Mouse (Mus musculus) hindbrain, postnatal 0 days (tissue): ENCODE results near the gene Fsd1l. TPM values are rescaled to one million over a fixed set of nuclear protein-coding genes. Genes with fewer than 3 reads are reported as not detected.

Source experiments
- ATAC-seq: fragments of 200-750 bp; cut with Nextera tagmentation; 2 replicates; pipeline ENCODE4 v1.8.0; 2017; ENCODE audit warnings: mild to moderate bottlenecking, moderate TSS enrichment, moderate library complexity
- DNase-seq: peaks from one replicate; pipeline ENCODE4 v3.0.0-alpha.2; 2015; ENCODE audit warnings: low spot score
- H3K27ac ChIP-seq: fragments of 300-500 bp; sonication (generic); 2 replicates; pipeline ENCODE4 v1.5.1; 2014; ENCODE audit warnings: mild to moderate bottlenecking
- H3K27me3 ChIP-seq: fragments of 300-500 bp; sonication (generic); 2 replicates; pipeline ENCODE4 v1.6.1; 2014; ENCODE audit warnings: low read length, mixed read lengths; ENCODE audit not compliant: insufficient read depth
- H3K36me3 ChIP-seq: fragments of 300-500 bp; sonication (generic); 2 replicates; pipeline ENCODE4 v1.6.1; 2014; ENCODE audit warnings: low read length, mixed read lengths; ENCODE audit not compliant: insufficient read depth
- H3K4me1 ChIP-seq: fragments of 300-500 bp; sonication (generic); 2 replicates; pipeline ENCODE4 v1.6.1; 2014; ENCODE audit warnings: antibody characterized with exemption, low read length, mixed read lengths; ENCODE audit not compliant: insufficient read depth
- H3K4me2 ChIP-seq: fragments of 300-500 bp; sonication (generic); 2 replicates; pipeline ENCODE4 v1.6.1; 2014; ENCODE audit warnings: low read depth, mild to moderate bottlenecking, low read length, moderate library complexity, mixed read lengths
- H3K4me3 ChIP-seq: fragments of 300-500 bp; sonication (generic); 2 replicates; pipeline ENCODE4 v1.5.1; 2014; ENCODE audit warnings: low read length
- H3K9ac ChIP-seq: fragments of 300-500 bp; sonication (generic); replicated peaks from 2 replicates; pipeline ENCODE4 v1.6.1; 2014; ENCODE audit warnings: mild to moderate bottlenecking, low read length, moderate library complexity, mixed read lengths
- H3K9me3 ChIP-seq: fragments of 300-500 bp; sonication (generic); 2 replicates; pipeline ENCODE4 v1.6.1; 2016; ENCODE audit warnings: low read length, mixed read lengths
- CTCF ChIP-seq: IDR thresholded peaks from 2 replicates; pipeline ENCODE4 v1.5.1; 2016; ENCODE audit warnings: antibody characterized with exemption, control low read depth, low read depth
- WGBS: fragments of 180-500 bp; shearing (Covaris S2); extraction: QIAGEN DNeasy Blood & Tissue Kit; methylation state at CpG from one replicate; pipeline ENCODE4 v1.1.7; 2014; 5-methylcytosine and 5-hydroxymethylcytosine counted together
- polyA plus RNA-seq: library from polyadenylated mRNA; unstranded; fragments of >200 nt; fragmentation: Nextera tagmentation; extraction: Ambion mirVana; gene quantifications from 2 replicates; pipeline ENCODE4 v1.2.1, GENCODE M21; 2015
- total RNA-seq: library from RNA; depleted of rRNA; stranded (reverse); fragments of >200 nt; gene quantifications from 2 replicates; pipeline ENCODE4 v1.2.3, GENCODE M21; 2014

The Fsd1l gene
- total and polyA plus RNA-seq, 2 experiments from 2014 or later, result 21.4 to 22.1 TPM

GRCm38 (mm10) chr4:53614576-53615225 lies 16.6 kb upstream of the Fsd1l start:
- no peak for DNase-seq
- H3K4me1 ChIP-seq, result no peaks in the 10 kb centered on the region
- H3K27ac ChIP-seq, result no peak overlapping the region
- ATAC-seq, result no peak
- no peak overlapping the region for H3K9ac ChIP-seq
- no peak overlapping the region for H3K4me3 ChIP-seq
- 85% methylated on average over 5 of the region's 5 CpGs for WGBS
- TF ChIP-seq CTCF, result no peak
- H3K9me3 ChIP-seq, result no peaks in the 10 kb centered on the region
- no peaks in the 10 kb centered on the region for H3K27me3 ChIP-seq
- no peaks in the 10 kb centered on the region for H3K36me3 ChIP-seq
- H3K4me2 ChIP-seq, result no peak overlapping the region

- Histone ChIP-seq H3K9me3 (no peaks in the 10 kb centered on the region), H3K27ac (no peak overlapping the region), H3K27me3 (no peaks in the 10 kb centered on the region), H3K36me3 (no peaks in the 10 kb centered on the region), H3K4me3 (no peak overlapping the region), H3K4me2 (no peak overlapping the region), H3K4me1 (no peaks in the 10 kb centered on the region), H3K9ac (no peak overlapping the region)
- ATAC-seq (no peak), DNase-seq (no peak)
- WGBS, result 49% methylated on average over 3 of the region's 3 CpGs
- no peak for TF ChIP-seq CTCF
Observed at GRCm38 (mm10) chr4:53617968-53618367, 13.3 kb upstream of the Fsd1l start.

DNA sequence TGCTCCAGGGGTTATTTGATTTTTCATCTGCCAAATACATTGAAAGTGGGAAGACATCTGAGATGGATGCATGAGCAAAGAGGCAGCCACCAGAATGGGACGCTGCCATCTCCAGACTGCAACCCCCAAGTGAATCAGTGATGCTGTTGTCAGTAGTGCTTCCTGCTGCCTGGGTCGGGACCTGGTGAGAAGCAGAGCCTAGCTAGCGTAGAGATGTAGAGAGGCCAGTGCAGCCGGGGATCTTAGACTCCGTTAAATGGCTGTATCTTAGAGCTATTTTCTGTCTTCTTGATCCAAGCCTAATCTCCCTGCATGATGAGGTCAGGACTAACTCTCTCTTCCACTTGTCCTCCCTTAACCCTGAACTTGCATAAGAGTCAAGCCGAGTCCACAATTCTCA lies 11.2 kb upstream of the Fsd1l start:
- DNase-seq (no peak), ATAC-seq (no peak)
- Histone ChIP-seq H3K9ac (no peak overlapping the region), H3K4me1 (peaks cover 3% of the 10 kb centered on the region), H3K27ac (no peak overlapping the region), H3K4me3 (no peak overlapping the region), H3K27me3 (no peaks in the 10 kb centered on the region), H3K9me3 (no peaks in the 10 kb centered on the region), H3K4me2 (no peak overlapping the region), H3K36me3 (no peaks in the 10 kb centered on the region)
- TF ChIP-seq CTCF, result no peak
- 88% methylated on average over 6 of the region's 6 CpGs for WGBS

GRCm38 (mm10) chr4:53621084-53621483 lies 10.2 kb upstream of the Fsd1l start:
- DNase-seq (no peak), ATAC-seq (no peak)
- WGBS, result 80% methylated on average over 6 of the region's 6 CpGs
- Histone ChIP-seq H3K27ac (no peak overlapping the region), H3K4me1 (peaks cover 8% of the 10 kb centered on the region), H3K4me3 (no peak overlapping the region), H3K27me3 (no peaks in the 10 kb centered on the region), H3K4me2 (no peak overlapping the region), H3K9ac (no peak overlapping the region), H3K36me3 (no peaks in the 10 kb centered on the region), H3K9me3 (no peaks in the 10 kb centered on the region)
- TF ChIP-seq CTCF, result no peak

DNA sequence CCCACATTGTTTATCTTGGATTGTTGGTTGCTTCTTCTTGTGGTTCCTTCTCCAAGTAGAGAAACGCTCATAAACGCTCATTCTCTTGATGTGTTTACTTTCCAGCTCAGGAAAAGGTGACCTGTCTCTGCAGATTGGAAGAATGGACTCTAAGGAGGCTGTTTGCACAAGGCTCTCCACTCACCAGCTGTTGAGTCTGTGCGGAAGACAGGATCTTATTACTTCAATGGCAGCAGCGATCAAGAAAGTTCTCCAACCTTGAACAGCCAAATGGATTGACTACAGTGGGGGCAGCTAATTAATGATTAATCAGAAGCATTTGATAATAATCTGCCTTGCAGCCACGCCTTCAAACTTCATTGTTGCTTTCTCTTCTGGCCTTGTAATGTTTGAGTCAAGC lies 9.8 kb upstream of the Fsd1l start:
- H3K4me1 ChIP-seq, result peaks cover 8% of the 10 kb centered on the region
- H3K9ac ChIP-seq, result no peak overlapping the region
- H3K36me3 ChIP-seq, result no peaks in the 10 kb centered on the region
- H3K4me3 ChIP-seq, result no peak overlapping the region
- no peak for ATAC-seq
- 86% methylated on average over 5 of the region's 5 CpGs for WGBS
- H3K27me3 ChIP-seq, result no peaks in the 10 kb centered on the region
- no peak for DNase-seq
- H3K4me2 ChIP-seq, result no peak overlapping the region
- H3K9me3 ChIP-seq, result no peaks in the 10 kb centered on the region
- no peak for TF ChIP-seq CTCF
- H3K27ac ChIP-seq, result no peak overlapping the region

DNA sequence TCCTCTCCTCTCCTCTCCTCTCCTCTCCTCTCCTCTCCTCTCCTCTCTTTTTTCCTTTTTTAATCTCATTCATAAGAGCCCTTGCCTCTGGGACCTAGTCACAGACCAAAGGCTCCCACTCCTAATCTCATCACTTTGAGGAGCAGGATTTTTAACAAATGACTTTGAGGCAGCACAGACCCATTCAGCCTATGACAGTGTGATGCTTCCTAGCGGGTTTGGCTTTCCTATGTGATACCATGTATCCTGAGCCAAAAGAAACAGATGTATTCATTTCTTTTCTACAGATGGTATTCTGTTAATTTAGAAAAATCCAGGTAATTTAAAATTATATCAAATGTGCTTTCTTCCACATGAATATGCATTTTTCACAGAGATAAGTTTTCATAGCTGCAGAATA lies 7.6 kb upstream of the Fsd1l start:
- H3K27ac ChIP-seq, result no peak overlapping the region
- no peaks in the 10 kb centered on the region for H3K9me3 ChIP-seq
- no peak overlapping the region for H3K4me2 ChIP-seq
- H3K36me3 ChIP-seq, result no peaks in the 10 kb centered on the region
- ATAC-seq (no peak), DNase-seq (no peak)
- no peak overlapping the region for H3K4me3 ChIP-seq
- no peak for TF ChIP-seq CTCF
- H3K4me1 ChIP-seq, result peaks cover 8% of the 10 kb centered on the region
- 91% methylated on average over 1 of the region's 1 CpGs for whole genome bisulfite sequencing
- H3K27me3 ChIP-seq, result no peaks in the 10 kb centered on the region
- H3K9ac ChIP-seq, result no peak overlapping the region

DNA sequence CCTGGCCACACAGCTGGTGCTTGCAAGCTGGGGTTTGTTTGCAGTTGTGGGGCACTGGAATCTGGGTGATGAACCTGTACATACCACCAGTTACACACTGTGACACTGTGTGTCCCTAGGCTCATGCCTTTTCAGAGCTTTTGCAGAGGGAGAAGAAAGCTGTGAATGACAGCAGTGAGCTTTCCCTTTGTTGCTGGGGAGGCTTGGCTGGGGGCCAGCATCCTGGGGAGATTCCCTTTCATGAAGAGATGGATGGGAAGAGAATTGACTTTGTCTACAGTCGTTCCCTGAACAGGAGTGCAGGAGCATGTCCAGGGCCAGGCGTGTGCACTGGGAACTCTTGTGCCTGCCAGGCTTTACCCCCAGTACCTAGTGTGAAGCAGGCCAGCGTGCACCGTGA lies 6.5 kb upstream of the Fsd1l start:
- DNase-seq (peak; percentile 65), ATAC-seq (peak; percentile 54)
- no peak overlapping the region for H3K4me2 ChIP-seq
- no peak for TF ChIP-seq CTCF
- no peak overlapping the region for H3K4me3 ChIP-seq
- no peak overlapping the region for H3K9ac ChIP-seq
- 20% methylated on average over 4 of the region's 4 CpGs for WGBS
- H3K4me1 ChIP-seq, result peaks cover 8% of the 10 kb centered on the region
- no peaks in the 10 kb centered on the region for H3K36me3 ChIP-seq
- no peaks in the 10 kb centered on the region for H3K9me3 ChIP-seq
- H3K27ac ChIP-seq, result no peak overlapping the region
- no peaks in the 10 kb centered on the region for H3K27me3 ChIP-seq
